Mouse (Mus musculus): ENCODE measurements around the gene 1110051M20Rik.

Gene 1110051M20Rik

GRCm38 (mm10) chr2:91457259-91457655 is 12.8 kb upstream of the 1110051M20Rik start, which contains the start of gene Lrp4:
TSS of gene Lrp4 (plus strand) at chr2:91457511.
- DNase-seq, result peak; percentile 34

GRCm38 (mm10) chr2:91456491-91457100 is 12.1 kb upstream of the 1110051M20Rik start:
- no peak for DNase-seq

GRCm38 (mm10) chr2:91455826-91456225 is 11.3 kb upstream of the 1110051M20Rik start:
- DNase-seq, result no peak

DNA sequence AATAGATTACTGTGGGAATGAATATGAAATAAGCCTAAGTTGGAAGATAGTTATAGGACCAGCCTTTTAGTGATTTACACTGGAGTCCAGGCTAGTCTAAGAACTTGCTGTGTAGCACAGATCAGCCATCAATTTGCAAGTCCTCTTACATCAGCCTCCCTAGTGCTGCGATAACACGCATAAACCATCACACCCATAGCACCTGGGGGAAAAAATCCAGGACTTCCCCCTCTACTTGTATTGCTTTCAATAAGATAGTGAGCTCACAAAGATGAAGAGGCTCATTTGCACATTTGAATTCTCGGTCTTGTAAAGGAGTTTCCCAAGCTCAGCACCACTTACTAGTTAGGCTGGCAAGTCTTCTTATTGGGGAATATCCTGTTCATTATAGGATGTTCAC is 9.9 kb upstream of the 1110051M20Rik start:
- no peak for DNase-seq

- no peak for DNase-seq
Measured at GRCm38 (mm10) chr2:91453231-91454075, 8.9 kb upstream of the 1110051M20Rik start.

DNA sequence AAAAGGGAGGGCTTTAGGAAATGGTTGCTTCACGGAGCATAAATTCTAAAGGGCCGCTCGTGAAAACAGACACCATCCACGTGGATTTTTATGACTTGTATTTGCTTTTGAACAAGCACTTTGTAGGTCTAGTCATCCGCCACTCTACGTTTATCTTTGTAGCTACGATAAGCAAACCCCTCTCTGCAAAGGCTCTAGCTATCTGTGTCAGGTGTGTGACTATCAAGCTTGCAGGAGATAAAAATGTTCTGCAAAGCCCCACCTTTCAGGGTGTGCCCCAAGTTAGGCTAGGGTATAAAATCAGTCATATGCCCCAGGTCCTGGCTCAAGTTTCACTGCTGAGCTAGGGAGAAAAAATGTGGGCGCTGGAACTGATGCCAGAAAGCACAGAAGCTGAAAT is 8.2 kb upstream of the 1110051M20Rik start:
- DNase-seq, result no peak

DNA sequence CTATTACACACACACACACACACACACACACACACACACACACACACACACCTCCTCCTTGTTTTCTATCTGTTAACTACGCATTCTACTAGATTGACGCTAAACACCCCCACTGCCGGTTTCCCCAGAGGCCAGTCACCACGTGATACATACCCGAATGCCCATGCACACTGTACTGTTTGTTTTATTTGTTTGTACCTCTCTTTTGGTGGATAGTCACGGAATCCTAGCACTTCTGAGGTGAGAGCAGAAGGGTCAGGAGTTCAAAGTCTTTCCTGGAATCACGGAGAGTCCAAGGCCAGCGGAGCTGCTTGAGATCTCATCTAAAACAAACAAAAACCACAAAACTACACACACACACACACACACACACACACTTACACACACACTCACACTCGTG is 5.8 kb upstream of the 1110051M20Rik start:
- no peak for DNase-seq

GRCm38 (mm10) chr2:91449662-91450061 is 5.2 kb upstream of the 1110051M20Rik start:
- no peak for DNase-seq

- DNase-seq, result no peak
Measured at GRCm38 (mm10) chr2:91442241-91442640, 2.3 kb downstream of the 1110051M20Rik start.

- DNase-seq, result no peak
Measured at GRCm38 (mm10) chr2:91441715-91442114, 2.8 kb downstream of the 1110051M20Rik start.

GRCm38 (mm10) chr2:91440686-91441085 is 3.8 kb downstream of the 1110051M20Rik start:
- no peak for DNase-seq

DNA sequence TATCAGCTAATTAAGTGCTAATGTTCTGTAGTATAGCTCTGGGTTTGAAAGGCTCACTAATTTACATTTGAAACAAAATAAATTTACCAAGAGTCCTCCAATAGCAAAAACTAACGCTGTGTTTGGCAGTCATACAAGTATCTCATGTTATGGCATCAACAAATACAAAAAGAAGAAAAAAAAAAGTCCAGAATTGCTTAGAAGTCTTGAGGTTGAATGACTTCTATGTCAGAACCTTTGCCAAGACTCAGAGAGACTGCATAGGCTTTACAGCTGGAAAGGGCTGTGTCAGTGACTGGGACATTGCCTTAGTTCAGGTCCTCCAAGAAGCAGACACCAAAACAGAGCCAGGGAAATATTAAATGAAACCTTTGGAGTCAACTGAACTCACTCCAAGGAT is 4.6 kb downstream of the 1110051M20Rik start:
- DNase-seq, result no peak

GRCm38 (mm10) chr2:91439271-91439670 is 5.2 kb downstream of the 1110051M20Rik start:
- no peak for DNase-seq

GRCm38 (mm10) chr2:91437116-91437815 is 7.2 kb downstream of the 1110051M20Rik start:
- no peak for DNase-seq

DNA sequence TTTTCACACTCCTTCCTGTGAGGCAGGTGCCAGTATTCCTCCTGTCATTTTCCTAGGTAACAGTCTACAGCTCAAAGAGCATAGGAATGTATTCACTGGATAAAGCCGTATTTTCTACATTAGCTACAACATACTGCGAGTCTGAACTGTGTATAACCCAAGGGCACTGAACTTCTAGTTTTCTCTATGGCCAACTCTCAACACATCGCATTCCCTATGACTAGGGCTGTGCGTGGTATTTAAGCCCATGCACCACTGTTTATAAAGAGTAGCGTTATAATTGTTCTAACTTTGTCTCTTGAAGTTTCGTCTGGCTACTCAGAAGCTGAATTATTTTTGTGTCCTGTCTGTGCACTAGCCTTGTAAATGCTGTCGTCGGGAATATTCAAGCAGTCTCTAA is 7.8 kb downstream of the 1110051M20Rik start:
- no peak for DNase-seq

- DNase-seq, result no peak
Measured at GRCm38 (mm10) chr2:91430600-91430919, 13.9 kb downstream of the 1110051M20Rik start.

DNA sequence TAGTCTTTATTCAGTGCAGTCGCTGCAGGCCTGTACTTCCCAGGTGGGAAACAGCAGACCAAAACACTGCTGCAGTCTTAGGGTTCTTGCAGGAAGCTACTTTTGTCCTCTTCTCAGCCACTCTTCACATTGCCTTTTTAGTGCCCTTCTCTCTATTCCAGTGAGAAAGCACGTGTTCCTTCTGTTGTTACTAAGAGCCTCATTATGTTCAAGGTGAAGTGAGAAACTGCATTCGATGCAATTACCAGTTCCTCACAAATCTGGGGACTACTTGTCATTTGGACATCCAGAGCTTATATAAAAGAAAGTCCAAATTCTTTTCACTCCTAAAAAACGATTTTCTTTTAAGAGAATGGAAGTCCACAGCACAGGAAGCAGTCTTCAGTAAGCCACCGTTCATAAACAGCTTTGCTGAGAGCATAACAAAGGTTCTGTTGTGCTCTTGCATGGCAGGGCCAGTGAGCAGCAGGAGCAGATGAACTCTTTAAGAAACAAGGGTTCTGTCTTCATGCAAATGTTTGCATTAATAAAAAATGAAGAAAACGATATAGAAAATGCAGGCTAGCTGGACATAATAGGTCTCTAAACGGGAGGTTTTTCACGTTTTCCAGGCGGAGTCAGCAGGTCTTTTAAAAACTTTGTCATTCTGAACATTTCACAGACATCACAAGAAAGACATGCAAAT is 14.4 kb downstream of the 1110051M20Rik start:
- DNase-seq, result no peak

DNA sequence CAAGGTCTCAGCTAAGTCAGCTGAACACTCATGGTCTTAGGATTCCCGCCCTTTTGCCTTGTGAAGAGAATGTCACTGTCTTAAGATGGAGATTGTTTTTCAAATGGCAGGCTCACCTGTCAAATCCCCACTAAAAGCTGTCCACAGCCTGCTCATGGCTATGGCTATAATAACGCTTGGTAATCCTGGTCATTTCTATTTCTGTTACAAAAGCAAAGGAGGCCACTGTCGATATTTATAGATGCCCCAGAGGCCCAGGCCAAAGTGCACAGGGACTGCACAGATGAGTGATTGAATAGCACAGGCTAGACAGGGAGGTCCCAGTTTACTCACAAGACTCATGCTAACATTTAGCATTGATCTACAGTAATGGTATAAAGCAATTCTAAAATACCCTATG is 15.4 kb downstream of the 1110051M20Rik start:
- DNase-seq, result no peak

GRCm38 (mm10) chr2:91426321-91426720 is 18.2 kb downstream of the 1110051M20Rik start:
- DNase-seq, result no peak

DNA sequence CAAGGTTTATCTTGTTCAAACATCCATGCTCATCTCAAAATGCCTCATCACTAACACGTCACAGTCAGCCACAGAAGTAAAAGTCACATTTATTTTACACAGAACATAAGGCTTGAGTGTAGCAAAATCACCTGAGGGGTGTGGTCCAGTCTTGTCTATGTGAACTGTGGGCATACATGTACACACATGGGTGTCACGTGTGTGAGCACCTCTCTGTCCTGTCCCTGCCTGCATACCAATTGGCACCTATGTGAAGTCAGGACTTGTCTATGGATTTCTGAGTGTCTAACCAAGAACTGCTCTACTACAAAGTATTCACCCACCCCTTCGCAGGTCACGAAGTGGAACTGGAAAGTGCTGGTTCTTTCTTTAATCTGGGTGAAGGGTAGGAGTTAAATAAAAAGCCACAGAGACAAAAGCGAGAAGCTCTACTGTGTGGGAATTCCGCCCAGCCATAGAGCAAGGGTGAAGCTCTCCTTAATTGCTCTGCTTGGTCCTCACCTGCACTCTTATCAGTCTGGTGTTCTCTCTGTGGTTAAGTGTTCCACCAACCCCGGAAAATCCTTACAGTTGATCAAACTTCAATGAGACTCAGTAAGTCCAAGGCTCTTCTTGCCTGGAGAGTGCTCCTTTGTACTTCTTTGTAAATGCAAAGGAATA is 20.3 kb downstream of the 1110051M20Rik start:
- no peak for DNase-seq

GRCm38 (mm10) chr2:91421641-91422040 is 22.9 kb downstream of the 1110051M20Rik start:
- no peak for DNase-seq

DNA sequence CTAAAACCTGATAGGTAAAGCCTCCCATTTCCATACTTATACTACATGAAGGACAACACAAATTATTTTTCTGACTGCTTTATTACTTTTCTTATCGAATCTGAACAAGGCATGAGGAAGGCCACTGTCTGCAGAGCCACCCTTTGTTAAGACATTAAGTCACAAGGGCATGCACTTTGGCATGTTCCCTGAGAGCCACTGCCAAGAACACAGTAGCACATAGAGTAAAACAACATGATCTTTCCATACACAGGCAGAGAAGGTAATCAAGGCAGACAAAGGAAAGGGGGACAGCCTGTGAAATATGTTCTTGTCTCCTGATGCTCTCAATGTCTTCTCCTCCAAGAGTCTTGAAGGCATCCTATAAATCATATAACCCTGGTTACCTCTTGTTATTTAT is 30.7 kb downstream of the 1110051M20Rik start:
- DNase-seq, result no peak

DNA sequence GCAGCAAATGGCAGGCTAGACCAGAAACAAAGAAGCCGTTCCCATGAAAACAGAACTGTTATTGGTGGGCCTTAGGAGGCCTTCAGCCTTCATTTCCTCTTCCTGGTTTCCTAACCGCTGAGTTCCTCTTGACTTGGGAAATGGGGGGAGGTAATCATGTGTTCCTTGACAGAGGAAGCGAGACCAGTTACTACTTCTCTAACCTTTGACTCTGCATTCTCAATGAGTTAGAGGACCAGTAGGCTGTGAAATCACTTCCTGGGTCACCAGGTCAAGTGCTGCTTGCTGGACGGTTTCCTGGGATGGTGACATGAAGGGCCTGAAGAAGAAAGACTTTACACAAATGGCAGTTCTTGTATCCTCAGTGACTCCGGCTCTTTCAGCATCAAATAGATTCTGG is 32.1 kb downstream of the 1110051M20Rik start:
- no peak for DNase-seq
